ENCODE assay signal across 9 mouse cellular contexts in the genomic region with DNA sequence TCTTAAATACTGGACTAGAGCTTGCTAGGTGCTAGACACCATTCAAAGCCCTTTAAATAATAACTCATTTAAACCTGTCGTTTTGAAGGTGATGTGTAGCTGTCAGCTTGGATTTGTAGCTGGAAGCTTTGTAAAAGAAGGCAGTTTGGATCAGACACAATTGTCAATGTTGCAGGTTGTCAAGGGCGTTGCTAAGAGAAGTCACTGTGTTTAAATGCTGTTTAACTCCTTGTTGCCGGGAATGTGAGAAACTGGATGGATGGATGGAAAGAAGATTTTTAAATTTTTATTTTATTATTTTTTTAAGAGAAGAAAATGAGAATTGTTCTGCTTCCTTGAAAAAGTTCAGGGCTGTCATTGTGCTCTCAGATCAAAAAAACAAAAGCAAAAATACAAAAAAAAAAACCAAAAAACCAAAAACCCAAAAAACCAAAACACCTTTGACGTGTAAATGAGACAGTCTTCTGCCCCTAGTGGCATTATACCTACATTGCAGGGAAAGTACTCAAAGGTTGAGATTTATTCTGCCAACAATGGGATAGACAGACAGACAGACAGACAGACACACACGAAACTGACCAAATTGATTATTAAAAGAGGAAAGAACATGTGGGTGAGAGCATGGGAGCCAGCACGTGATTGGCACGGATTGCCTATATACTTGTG.
DNase-seq lines count a peak whose midpoint lies in the region; ATAC-seq and TF ChIP-seq lines count a peak whose summit lies in the region.
"Had no signal": no experiment of that assay in that cellular context is flagged by ENCODE, and none has a peak within 500 bp of the region (broad histone marks: within the 10 kb centered on the region; RNA-seq: fewer than 3 reads in every experiment).

No protein-coding gene starts in this region.

- no peak for TF ChIP-seq EP300 in lung, postnatal 0 days (IDR thresholded peaks at IDR 0.05)

- H3K9ac ChIP-seq in forebrain, embryonic 13.5 days = no peak overlapping the region
- H3K9ac ChIP-seq in forebrain, embryonic 11.5 days (ENCODE audit: low read length) = no peak overlapping the region
- H3K9ac ChIP-seq in lung, postnatal 0 days (replicated peaks; ENCODE audit: low read depth) = no peak overlapping the region
- H3K9ac ChIP-seq in midbrain, embryonic 15.5 days = no peak overlapping the region
- H3K9ac ChIP-seq: liver, embryonic 13.5 days had no signal

- intact Hi-C loops in heart, postnatal 36 days (cut with DNase I) = no loop called here

- no peak for DNase-seq in forebrain, embryonic 11.5 days (ENCODE audit: low spot score)
- DNase-seq in lung, postnatal 0 days (ENCODE audit: low spot score) = no peak
- no peak for DNase-seq in lung, postnatal 25 days (ENCODE audit: low spot score)
- peak; percentile 71 for DNase-seq in R1 (ENCODE audit: low read depth, low spot score)
- DNase-seq in urinary bladder, adult 2 months (ENCODE audit: low spot score) = no peak
- no peak for DNase-seq in heart, postnatal 36 days
- DNase-seq: liver, embryonic 13.5 days had no signal

- H3K9me3 ChIP-seq in forebrain, embryonic 13.5 days (replicated peaks) = no peaks in the 10 kb centered on the region
- no peaks in the 10 kb centered on the region for H3K9me3 ChIP-seq in forebrain, embryonic 11.5 days (ENCODE audit: control insufficient read depth, low read length)
- no peaks in the 10 kb centered on the region for H3K9me3 ChIP-seq in lung, postnatal 0 days (ENCODE audit: low read length)
- H3K9me3 ChIP-seq in midbrain, embryonic 15.5 days = no peaks in the 10 kb centered on the region
- H3K9me3 ChIP-seq: liver, embryonic 13.5 days had no signal

- TF ChIP-seq CTCF in lung, postnatal 0 days (IDR thresholded peaks at IDR 0.05) = peak; percentile 50

- peaks cover 46% of the 10 kb centered on the region for H3K4me1 ChIP-seq in forebrain, embryonic 13.5 days
- H3K4me1 ChIP-seq in forebrain, embryonic 11.5 days (replicated peaks; ENCODE audit: control insufficient read depth, insufficient read depth, low read length) = peaks cover 7% of the 10 kb centered on the region
- H3K4me1 ChIP-seq in lung, postnatal 0 days (ENCODE audit: insufficient read depth, low read depth, low read length) = no peaks in the 10 kb centered on the region
- peaks cover 35% of the 10 kb centered on the region for H3K4me1 ChIP-seq in midbrain, embryonic 15.5 days
- H3K4me1 ChIP-seq: liver, embryonic 13.5 days had no signal

- H3K36me3 ChIP-seq in forebrain, embryonic 13.5 days (ENCODE audit: poor library complexity, severe bottlenecking) = no peaks in the 10 kb centered on the region
- no peaks in the 10 kb centered on the region for H3K36me3 ChIP-seq in forebrain, embryonic 11.5 days (ENCODE audit: control insufficient read depth, insufficient read depth, low read length)
- no peaks in the 10 kb centered on the region for H3K36me3 ChIP-seq in lung, postnatal 0 days (ENCODE audit: insufficient read depth, low read length)
- H3K36me3 ChIP-seq in midbrain, embryonic 15.5 days (replicated peaks) = no peaks in the 10 kb centered on the region
- H3K36me3 ChIP-seq: liver, embryonic 13.5 days had no signal

- H3K27ac ChIP-seq in forebrain, embryonic 13.5 days = peak overlapping the region; percentile 78; the same call in 1 of the 2 replicates
- H3K27ac ChIP-seq in forebrain, embryonic 11.5 days (ENCODE audit: low read depth, low read length) = no peak overlapping the region
- H3K27ac ChIP-seq in lung, postnatal 0 days (ENCODE audit: low read length) = no peak overlapping the region
- H3K27ac ChIP-seq in midbrain, embryonic 15.5 days = peak overlapping the region; percentile 75
- H3K27ac ChIP-seq: liver, embryonic 13.5 days had no signal

- H3K4me3 ChIP-seq in forebrain, embryonic 13.5 days = no peak overlapping the region
- no peak overlapping the region for H3K4me3 ChIP-seq in forebrain, embryonic 11.5 days (ENCODE audit: low read depth, low read length)
- no peak overlapping the region for H3K4me3 ChIP-seq in lung, postnatal 0 days (ENCODE audit: low read depth, low read length)
- H3K4me3 ChIP-seq in midbrain, embryonic 15.5 days = no peak overlapping the region
- H3K4me3 ChIP-seq: liver, embryonic 13.5 days had no signal

- ATAC-seq in forebrain, embryonic 13.5 days = peak; percentile 45; the same call in 1 of the 2 replicates
- no peak for ATAC-seq in forebrain, embryonic 11.5 days (replicated peaks; ENCODE audit: low FRiP score)
- no peak for ATAC-seq in lung, postnatal 0 days
- ATAC-seq in midbrain, embryonic 15.5 days (replicated peaks) = no peak

- peaks cover 53% of the 10 kb centered on the region for H3K27me3 ChIP-seq in forebrain, embryonic 13.5 days
- peaks cover 23% of the 10 kb centered on the region for H3K27me3 ChIP-seq in forebrain, embryonic 11.5 days (ENCODE audit: control insufficient read depth, insufficient read depth, low read length)
- no peaks in the 10 kb centered on the region for H3K27me3 ChIP-seq in lung, postnatal 0 days (replicated peaks; ENCODE audit: insufficient read depth, low read length)
- H3K27me3 ChIP-seq in midbrain, embryonic 15.5 days (replicated peaks) = no peaks in the 10 kb centered on the region

- WGBS in forebrain, embryonic 13.5 days = 26% methylated on average over 7 of the region's 7 CpGs
- 44% methylated on average over 7 of the region's 7 CpGs for WGBS in forebrain, embryonic 11.5 days
- WGBS in lung, postnatal 0 days = 47% methylated on average over 7 of the region's 7 CpGs
- WGBS in midbrain, embryonic 15.5 days = 39% methylated on average over 7 of the region's 7 CpGs

- peak overlapping the region; percentile 45 for H3K4me2 ChIP-seq in forebrain, embryonic 13.5 days
- H3K4me2 ChIP-seq in forebrain, embryonic 11.5 days (ENCODE audit: low read depth, low read length, severe bottlenecking) = no peak overlapping the region
- no peak overlapping the region for H3K4me2 ChIP-seq in lung, postnatal 0 days (replicated peaks; ENCODE audit: low read depth, low read length)
- H3K4me2 ChIP-seq in midbrain, embryonic 15.5 days = peak overlapping the region; percentile 30
- H3K4me2 ChIP-seq: liver, embryonic 13.5 days had no signal

Comparison
In these comparisons a context has a peak if more than half of its experiments do, and no peak if none do; other contexts are left out.
1. H3K27ac ChIP-seq: peak in forebrain, embryonic 13.5 days (single experiment) and midbrain, embryonic 15.5 days (single experiment); none in forebrain, embryonic 11.5 days (single experiment) and lung, postnatal 0 days (single experiment).
2. H3K4me2 ChIP-seq: peak in forebrain, embryonic 13.5 days (single experiment) and midbrain, embryonic 15.5 days (single experiment); none in forebrain, embryonic 11.5 days (single experiment) and lung, postnatal 0 days (single experiment).